Mouse (Mus musculus) right cerebral cortex, postnatal 36 days (tissue): ENCODE results near the gene Dhx37.

ENCODE experiments used
- DNase-seq, 2 experiments: peaks; one replicate each; pipeline ENCODE4 v3.0.0; 2022; ENCODE audit warnings: low spot score in 2 of 2, mixed read lengths in 1 of 2

Gene Dhx37

GRCm38 (mm10) chr5:125433793-125434337 is at the start of gene Dhx37:
Dhx37 (minus strand) TSS chr5:125434121.
- peak; percentile 89 for DNase-seq

GRCm38 (mm10) chr5:125482474-125482873 is 48.6 kb upstream of the Dhx37 start:
- DNase-seq = no peak

- DNase-seq = no peak
These were observed 46.7 kb upstream of the Dhx37 start for GRCm38 (mm10) chr5:125480434-125481231.

- no peak for DNase-seq
These were observed 45.5 kb upstream of the Dhx37 start for GRCm38 (mm10) chr5:125479376-125479775.

GRCm38 (mm10) chr5:125478037-125478436 is 44.1 kb upstream of the Dhx37 start:
- DNase-seq = no peak

- no peak for DNase-seq
These were observed 43.6 kb upstream of the Dhx37 start for GRCm38 (mm10) chr5:125477533-125477932.

GRCm38 (mm10) chr5:125476799-125477198 is 42.9 kb upstream of the Dhx37 start:
- no peak for DNase-seq

GRCm38 (mm10) chr5:125476286-125476625 is 42.3 kb upstream of the Dhx37 start:
- no peak for DNase-seq

GRCm38 (mm10) chr5:125475601-125476285 is 41.8 kb upstream of the Dhx37 start, which contains the start of gene Aacs:
Aacs (plus strand) TSS chr5:125475814.
- DNase-seq = peak; percentile 94 to 95

- no peak for DNase-seq
These were observed 41.1 kb upstream of the Dhx37 start for GRCm38 (mm10) chr5:125475030-125475429.

GRCm38 (mm10) chr5:125472796-125473475 is 39.0 kb upstream of the Dhx37 start:
- DNase-seq = no peak

- DNase-seq = no peak
These were observed 36.8 kb upstream of the Dhx37 start for GRCm38 (mm10) chr5:125470713-125471112.

GRCm38 (mm10) chr5:125467261-125467660 is 33.3 kb upstream of the Dhx37 start:
- DNase-seq = no peak

GRCm38 (mm10) chr5:125466483-125466882 is 32.6 kb upstream of the Dhx37 start:
- no peak for DNase-seq

- peak; percentile 98 to 99 for DNase-seq
These were observed 31.8 kb upstream of the Dhx37 start for GRCm38 (mm10) chr5:125465701-125466106.

GRCm38 (mm10) chr5:125465192-125465591 is 31.3 kb upstream of the Dhx37 start:
- DNase-seq = no peak

- DNase-seq = no peak
These were observed 28.0 kb upstream of the Dhx37 start for GRCm38 (mm10) chr5:125461868-125462445.

GRCm38 (mm10) chr5:125460574-125460973 is 26.7 kb upstream of the Dhx37 start:
- no peak for DNase-seq

- no peak for DNase-seq
These were observed 23.6 kb upstream of the Dhx37 start for GRCm38 (mm10) chr5:125457538-125457937.

- no peak for DNase-seq
These were observed 22.2 kb upstream of the Dhx37 start for GRCm38 (mm10) chr5:125456100-125456499.

GRCm38 (mm10) chr5:125452573-125452972 is 18.7 kb upstream of the Dhx37 start:
- no peak for DNase-seq

GRCm38 (mm10) chr5:125449306-125449705 is 15.4 kb upstream of the Dhx37 start:
- peak; percentile 30 to 73 for DNase-seq
